Comparison of ENCODE assay signal across 11 mouse cellular contexts in the genomic region with DNA sequence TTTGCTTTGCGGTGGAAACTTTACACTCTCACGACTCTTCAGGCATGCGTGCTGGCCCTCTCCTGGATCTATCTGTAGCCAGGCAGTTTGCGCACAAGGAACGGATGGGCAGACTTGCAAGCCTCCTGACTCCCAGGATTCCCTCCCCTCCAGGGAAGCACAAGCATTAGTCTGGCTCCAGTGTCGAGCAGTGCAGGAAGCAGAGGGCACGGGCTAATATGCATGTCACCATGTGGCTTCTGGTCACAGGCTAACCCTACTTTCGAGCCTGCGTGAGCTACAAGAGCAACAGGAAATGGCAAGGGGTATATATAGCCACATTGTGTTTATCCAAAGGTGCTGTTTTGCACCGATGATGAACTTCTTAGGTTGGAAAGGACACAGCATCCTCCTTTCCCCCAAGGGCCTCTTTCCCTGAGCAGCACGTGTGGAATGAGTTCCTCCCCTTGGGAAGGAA. TPM values are rescaled to one million over a fixed set of nuclear protein-coding genes. Genes with fewer than 3 reads are reported as not detected.
A peak's percentile ranks its signal among the peaks of the same experiment; 100 is the strongest.
DNase-seq lines count a peak whose midpoint lies in the region; ATAC-seq lines count a peak whose summit lies in the region.
"Had no signal": no experiment of that assay in that cellular context is flagged by ENCODE, and none has a peak within 500 bp of the region (broad histone marks: within the 10 kb centered on the region; RNA-seq: fewer than 3 reads in every experiment).

No protein-coding gene starts in this region.

- no peak overlapping the region for H3K9ac ChIP-seq in liver, embryonic 15.5 days
- no peak overlapping the region for H3K9ac ChIP-seq in forebrain, embryonic 15.5 days (replicated peaks)

- no peak overlapping the region for H3K4me2 ChIP-seq in liver, embryonic 15.5 days
- no peak overlapping the region for H3K4me2 ChIP-seq in forebrain, embryonic 15.5 days (replicated peaks)

- no peaks in the 10 kb centered on the region for H3K9me3 ChIP-seq in liver, embryonic 15.5 days (replicated peaks)
- no peaks in the 10 kb centered on the region for H3K9me3 ChIP-seq in forebrain, embryonic 15.5 days

- H3K27me3 ChIP-seq in liver, embryonic 15.5 days = peaks cover 9% of the 10 kb centered on the region; the same call in 1 of the 2 replicates
- H3K27me3 ChIP-seq in forebrain, embryonic 15.5 days = no peaks in the 10 kb centered on the region

- H3K36me3 ChIP-seq in liver, embryonic 15.5 days (replicated peaks) = no peaks in the 10 kb centered on the region
- no peaks in the 10 kb centered on the region for H3K36me3 ChIP-seq in forebrain, embryonic 15.5 days

- peaks cover 37% of the 10 kb centered on the region for H3K4me1 ChIP-seq in liver, embryonic 15.5 days (replicated peaks)
- no peaks in the 10 kb centered on the region for H3K4me1 ChIP-seq in forebrain, embryonic 15.5 days

- DNase-seq in kidney, adult 11 months = peak; percentile 51
- no peak for DNase-seq in kidney, adult 18-20 months
- peak; percentile 80 for DNase-seq in T-cell, adult 2 months (ENCODE audit: low spot score)
- DNase-seq in heart, postnatal 4 days = peak; percentile 29
- DNase-seq in left cerebral cortex, adult 11 months (ENCODE audit: low spot score) = no peak
- no peak for DNase-seq in retina, postnatal 1 day
- DNase-seq: cerebellum, postnatal 14 days; gastrocnemius, postnatal 10 days had no signal

- ATAC-seq in liver, embryonic 15.5 days (ENCODE audit: insufficient read depth) = peak; percentile 40; the same call in 1 of the 2 replicates
- ATAC-seq in forebrain, embryonic 15.5 days (replicated peaks) = no peak

- H3K4me3 ChIP-seq in liver, embryonic 15.5 days (replicated peaks) = no peak overlapping the region
- H3K4me3 ChIP-seq in forebrain, embryonic 15.5 days = no peak overlapping the region
- H3K4me3 ChIP-seq: myocyte had no signal

- whole genome bisulfite sequencing in liver, embryonic 15.5 days (ENCODE audit: insufficient replicate concordance) = 39% methylated on average over 11 of the region's 11 CpGs
- WGBS in forebrain, embryonic 15.5 days = 81% methylated on average over 11 of the region's 11 CpGs

- no peak overlapping the region for H3K27ac ChIP-seq in liver, embryonic 15.5 days (replicated peaks)
- H3K27ac ChIP-seq in forebrain, embryonic 15.5 days (replicated peaks) = no peak overlapping the region

RNA-seq across cellular contexts. Expression of a gene that starts 38.6 kb away (rescaled TPM):
- total RNA-seq in heart, postnatal 4 days (2021) = 10 to 100 TPM; 38.9 to 41.1 TPM
- polyA plus RNA-seq in liver, embryonic 15.5 days (2015; fragmentation: Nextera tagmentation; extraction: Ambion mirVana) = 8.1 and 9.1 TPM in 2 replicates
- 6.1 and 6.2 TPM in 2 replicates for polyA plus RNA-seq in forebrain, embryonic 15.5 days (2015; fragmentation: Nextera tagmentation; extraction: Ambion mirVana)
- polyA plus RNA-seq: myocyte had no signal

Comparison
In these comparisons a context has a peak if more than half of its experiments do, and no peak if none do; other contexts are left out.
1. DNase-seq: peak in kidney, adult 11 months (single experiment), T-cell, adult 2 months (single experiment) and heart, postnatal 4 days (single experiment); none in kidney, adult 18-20 months (single experiment), left cerebral cortex, adult 11 months (single experiment) and retina, postnatal 1 day (single experiment).